Mouse (Mus musculus) MEL (cell line): ENCODE measurements around the gene Kdm7a. TPM values are rescaled to one million over a fixed set of nuclear protein-coding genes. Genes with fewer than 3 reads are reported as not detected.

Experiments
- DNase-seq: peaks from one replicate; pipeline ENCODE4 v3.0.0; 2011; ENCODE audit warnings: low read depth, low spot score
- H3K27ac ChIP-seq: 2 replicates; pipeline ENCODE4 v1.5.1; 2012; ENCODE audit warnings: low read depth, mild to moderate bottlenecking, control low read depth, low read length, moderate library complexity; ENCODE audit not compliant: control insufficient read depth
- H3K27me3 ChIP-seq, 2 experiments: fragments of 150-350 bp in 1 of 2; sonication (generic) in 1 of 2; 2 replicates each; pipeline ENCODE4 v1.6.1; 2012; ENCODE audit warnings: low read length in 2 of 2, mild to moderate bottlenecking in 2 of 2, improper control_type of control experiment in 1 of 2, moderate library complexity in 1 of 2; ENCODE audit not compliant: insufficient read depth in 2 of 2, control insufficient read depth in 1 of 2
- H3K36me3 ChIP-seq, 2 experiments: 2 replicates each; pipeline ENCODE4 v1.6.1; 2012 to 2014; ENCODE audit warnings: low read length in 2 of 2, improper control_type of control experiment in 1 of 2, inconsistent platforms in 1 of 2, mild to moderate bottlenecking in 1 of 2; ENCODE audit not compliant: insufficient read depth in 2 of 2, control insufficient read depth in 1 of 2
- H3K4me1 ChIP-seq, 2 experiments: fragments of 150-350 bp in 1 of 2; sonication (generic) in 1 of 2; 2 replicates each; pipeline ENCODE4 v1.6.1; 2012; ENCODE audit warnings: low read length in 2 of 2, improper control_type of control experiment in 1 of 2, mild to moderate bottlenecking in 1 of 2; ENCODE audit not compliant: insufficient read depth in 2 of 2, control insufficient read depth in 1 of 2
- H3K4me3 ChIP-seq, 2 experiments: fragments of 150-350 bp in 1 of 2; sonication (generic) in 1 of 2; 2 replicates each; pipeline ENCODE4 v1.5.1; 2012; ENCODE audit warnings: low read depth in 2 of 2, low read length in 2 of 2, mild to moderate bottlenecking in 2 of 2, moderate library complexity in 2 of 2, control low read depth in 1 of 2, improper control_type of control experiment in 1 of 2; ENCODE audit not compliant: control insufficient read depth in 1 of 2, insufficient read depth in 1 of 2
- H3K79me2 ChIP-seq: 2 replicates; pipeline ENCODE4 v1.6.1; 2012; ENCODE audit warnings: mild to moderate bottlenecking, low read length, moderate library complexity; ENCODE audit not compliant: control insufficient read depth, poor library complexity, insufficient read depth
- H3K9ac ChIP-seq: 2 replicates; pipeline ENCODE4 v1.6.1; 2012; ENCODE audit warnings: low read depth, mild to moderate bottlenecking, control low read depth, low read length, moderate library complexity; ENCODE audit not compliant: control insufficient read depth, poor library complexity, severe bottlenecking
- H3K9me3 ChIP-seq: fragments of 150-350 bp; sonication (generic); replicated peaks from 2 replicates; pipeline ENCODE4 v1.6.1; 2012; ENCODE audit warnings: mild to moderate bottlenecking, low read length, improper control_type of control experiment, moderate library complexity; ENCODE audit not compliant: insufficient read depth
- E2F4 ChIP-seq: IDR thresholded peaks from 2 replicates; pipeline ENCODE4 v1.6.1; 2011; ENCODE audit warnings: low read depth, low read length, improper control_type of control experiment, borderline replicate concordance
- ELF1 ChIP-seq: IDR thresholded peaks from 2 replicates; pipeline ENCODE4 v1.6.1; 2014; ENCODE audit warnings: low read depth, mild to moderate bottlenecking, inconsistent platforms, low read length, improper control_type of control experiment, moderate library complexity
- ETS1 ChIP-seq: IDR thresholded peaks from 2 replicates; pipeline ENCODE4 v1.6.1; 2012; ENCODE audit warnings: low read depth, mild to moderate bottlenecking, inconsistent platforms, low read length, improper control_type of control experiment, moderate library complexity
- GABPA ChIP-seq: IDR thresholded peaks from 2 replicates; pipeline ENCODE4 v1.6.1; 2012; ENCODE audit warnings: low read depth, mild to moderate bottlenecking, inconsistent platforms, low read length, improper control_type of control experiment, moderate library complexity
- GATA1 ChIP-seq: IDR thresholded peaks from 2 replicates; pipeline ENCODE4 v1.6.1; 2011; ENCODE audit warnings: low read depth, low read length, improper control_type of control experiment
- HCFC1 ChIP-seq: IDR thresholded peaks from 2 replicates; pipeline ENCODE4 v1.6.1; 2012; ENCODE audit warnings: low read depth, mild to moderate bottlenecking, inconsistent platforms, low read length, improper control_type of control experiment, moderate library complexity
- MEF2A ChIP-seq: IDR thresholded peaks from 2 replicates; pipeline ENCODE4 v1.6.1; 2014; ENCODE audit warnings: low read depth, mild to moderate bottlenecking, inconsistent platforms, low read length, improper control_type of control experiment; ENCODE audit not compliant: poor library complexity, insufficient replicate concordance, severe bottlenecking; ENCODE audit errors: extremely low read depth
- POLR2A ChIP-seq, 2 experiments: IDR thresholded peaks; 2 replicates each; pipeline ENCODE4 v1.6.1; 2011 to 2012; ENCODE audit warnings: low read length in 2 of 2, mild to moderate bottlenecking in 2 of 2, control low read depth in 1 of 2, improper control_type of control experiment in 1 of 2, low read depth in 1 of 2, moderate library complexity in 1 of 2; ENCODE audit not compliant: control insufficient read depth in 1 of 2, insufficient read depth in 1 of 2, poor library complexity in 1 of 2
- POLR2AphosphoS2 ChIP-seq: IDR thresholded peaks from 2 replicates; pipeline ENCODE4 v1.6.1; 2011; ENCODE audit warnings: low read length, improper control_type of control experiment
- RAD21 ChIP-seq: IDR thresholded peaks from 2 replicates; pipeline ENCODE4 v1.6.1; 2011; ENCODE audit warnings: mild to moderate bottlenecking, low read depth, low read length, improper control_type of control experiment
- RCOR1 ChIP-seq: IDR thresholded peaks from 2 replicates; pipeline ENCODE4 v1.6.1; 2012; ENCODE audit warnings: low read depth, mild to moderate bottlenecking, inconsistent platforms, low read length, improper control_type of control experiment
- TBP ChIP-seq: IDR thresholded peaks from 2 replicates; pipeline ENCODE4 v1.8.0; 2011; ENCODE audit warnings: low read depth, low read length, improper control_type of control experiment
- USF1 ChIP-seq: IDR thresholded peaks from 2 replicates; pipeline ENCODE4 v1.6.1; 2014; ENCODE audit warnings: low read depth, mild to moderate bottlenecking, inconsistent platforms, low read length, improper control_type of control experiment, moderate library complexity
- USF2 ChIP-seq, 2 experiments: IDR thresholded peaks; 2 replicates each; pipeline ENCODE4 v1.6.1; 2011 to 2012; ENCODE audit warnings: improper control_type of control experiment in 2 of 2, low read length in 2 of 2, borderline replicate concordance in 1 of 2, inconsistent platforms in 1 of 2, low read depth in 1 of 2, mild to moderate bottlenecking in 1 of 2; ENCODE audit not compliant: insufficient read depth in 1 of 2
- ZNF384 ChIP-seq: IDR thresholded peaks from 2 replicates; pipeline ENCODE4 v1.6.1; 2012; ENCODE audit warnings: low read depth, mild to moderate bottlenecking, inconsistent platforms, low read length, improper control_type of control experiment
- polyA plus RNA-seq, 2 experiments: library from polyadenylated mRNA; stranded (reverse) in 1 of 2; unstranded in 1 of 2; fragments of >175 nt in 1 of 2; fragments of >200 nt in 1 of 2; gene quantifications; 2 replicates each; pipeline versions ENCODE4 v1.2.1 to v1.2.4; 2012; ENCODE audit warnings: low replicate concordance in 2 of 2, low read depth in 1 of 2; ENCODE audit not compliant: insufficient read length in 2 of 2, insufficient read depth in 1 of 2, missing spikeins in 1 of 2
- total RNA-seq: library from RNA; depleted of rRNA; stranded (reverse); fragments of 300-350 nt; gene quantifications from 2 replicates; pipeline ENCODE4 v1.2.3, GENCODE M21; 2012

Gene Kdm7a
- total and polyA plus RNA-seq, 3 experiments, result 1.7 to 2.5 TPM; not detected in 1

DNA sequence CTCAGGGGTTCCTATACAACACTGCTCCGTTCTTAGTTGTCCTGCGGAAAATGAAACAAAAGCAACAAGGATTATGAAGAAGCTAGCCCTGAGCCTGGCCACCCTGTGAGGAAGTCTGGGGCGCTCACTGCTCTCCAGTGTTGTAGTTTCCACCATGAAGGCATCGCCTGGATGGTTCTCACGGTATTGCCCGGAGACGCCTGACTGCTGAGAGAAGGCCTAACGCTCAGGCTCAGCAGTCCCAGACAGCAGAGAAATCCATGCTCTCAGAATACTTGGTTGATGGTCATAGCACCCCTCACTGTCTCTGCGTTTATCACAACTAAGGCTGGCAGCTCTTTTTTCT lies 20.0 kb upstream of the Kdm7a start:
- H3K4me1 ChIP-seq, result no peaks in the 10 kb centered on the region
- no peak for DNase-seq
- H3K9me3 ChIP-seq, result no peaks in the 10 kb centered on the region
- H3K36me3 ChIP-seq, result no peaks in the 10 kb centered on the region
- no peaks in the 10 kb centered on the region for H3K79me2 ChIP-seq
- no peak overlapping the region for H3K27ac ChIP-seq
- H3K4me3 ChIP-seq, result no peak overlapping the region
- no peak for TF ChIP-seq HCFC1
- no peak for TF ChIP-seq ZNF384
- no peak for TF ChIP-seq USF1
- no peak for TF ChIP-seq ETS1
- no peak for TF ChIP-seq ELF1
- no peak for TF ChIP-seq POLR2A (IDR thresholded peaks at IDR 0.05; ENCODE audit: control insufficient read depth in 1 of 2, insufficient read depth in 1 of 2, low read depth in 1 of 2, low read length in 2 of 2, poor library complexity in 1 of 2)
- no peak for TF ChIP-seq POLR2AphosphoS2
- TF ChIP-seq, all 39 proteins: peak for 0
- no peak overlapping the region for H3K9ac ChIP-seq
- H3K27me3 ChIP-seq, result peaks cover 0 to 2% of the 10 kb centered on the region in 2 experiments; a peak in 2 of 4 replicates

- Histone ChIP-seq H3K4me1 (no peaks in the 10 kb centered on the region), H3K27ac (no peak overlapping the region), H3K27me3 (peaks cover 0 to 2% of the 10 kb centered on the region in 2 experiments; a peak in 2 of 4 replicates), H3K9me3 (no peaks in the 10 kb centered on the region), H3K79me2 (no peaks in the 10 kb centered on the region), H3K9ac (no peak overlapping the region), H3K4me3 (no peak overlapping the region), H3K36me3 (no peaks in the 10 kb centered on the region)
- TF ChIP-seq GABPA, result no peak
- no peak for TF ChIP-seq RAD21
- TF ChIP-seq RCOR1, result no peak
- TF ChIP-seq TBP, result no peak
- TF ChIP-seq GATA1, result no peak
- no peak for TF ChIP-seq MEF2A
- no peak for TF ChIP-seq E2F4
- no peak for TF ChIP-seq USF2 (IDR thresholded peaks at IDR 0.05; ENCODE audit: borderline replicate concordance in 1 of 2, insufficient read depth in 1 of 2, low read depth in 1 of 2, low read length in 2 of 2)
- DNase-seq, result no peak
These were observed 19.5 kb upstream of the Kdm7a start for GRCm38 (mm10) chr6:39225876-39226609.
